Mouse (Mus musculus) lung, postnatal 0 days (tissue): ENCODE results near the gene Zfp143. TPM values are rescaled to one million over a fixed set of nuclear protein-coding genes. Genes with fewer than 3 reads are reported as not detected.

Source experiments
- ATAC-seq: fragments of 200-750 bp; cut with Nextera tagmentation; 2 replicates; pipeline ENCODE4 v1.8.0; 2017; ENCODE audit warnings: moderate library complexity
- DNase-seq: peaks from one replicate; pipeline ENCODE4 v3.0.0-alpha.2; 2016; ENCODE audit warnings: low spot score
- H3K27ac ChIP-seq: fragments of 300-500 bp; sonication (generic); 2 replicates; pipeline ENCODE4 v1.5.1; 2014; ENCODE audit warnings: antibody characterized with exemption, mild to moderate bottlenecking, low read length, mixed read lengths
- H3K27me3 ChIP-seq: fragments of 300-500 bp; sonication (generic); replicated peaks from 2 replicates; pipeline ENCODE4 v1.6.1; 2014; ENCODE audit warnings: low read length, mixed read lengths; ENCODE audit not compliant: insufficient read depth
- H3K36me3 ChIP-seq: fragments of 300-500 bp; sonication (generic); 2 replicates; pipeline ENCODE4 v1.6.1; 2014; ENCODE audit warnings: low read length, mixed read lengths; ENCODE audit not compliant: insufficient read depth
- H3K4me1 ChIP-seq: fragments of 300-500 bp; sonication (generic); 2 replicates; pipeline ENCODE4 v1.6.1; 2014; ENCODE audit warnings: antibody characterized with exemption, low read depth, low read length, mixed read lengths; ENCODE audit not compliant: insufficient read depth
- H3K4me2 ChIP-seq: fragments of 300-500 bp; sonication (generic); replicated peaks from 2 replicates; pipeline ENCODE4 v1.6.1; 2014; ENCODE audit warnings: low read depth, mild to moderate bottlenecking, low read length, moderate library complexity, mixed read lengths
- H3K4me3 ChIP-seq: fragments of 300-500 bp; sonication (generic); 2 replicates; pipeline ENCODE4 v1.5.1; 2014; ENCODE audit warnings: low read depth, low read length
- H3K9ac ChIP-seq: fragments of 300-500 bp; sonication (generic); replicated peaks from 2 replicates; pipeline ENCODE4 v1.6.1; 2014; ENCODE audit warnings: low read depth, mild to moderate bottlenecking
- H3K9me3 ChIP-seq: fragments of 300-500 bp; sonication (generic); 2 replicates; pipeline ENCODE4 v1.6.1; 2016; ENCODE audit warnings: low read length, mixed read lengths
- CTCF ChIP-seq: IDR thresholded peaks from 2 replicates; pipeline ENCODE4 v1.5.1; 2016; ENCODE audit warnings: antibody characterized with exemption, mild to moderate bottlenecking
- EP300 ChIP-seq: IDR thresholded peaks from 2 replicates; pipeline ENCODE4 v1.6.1; 2016; ENCODE audit warnings: antibody characterized with exemption, mild to moderate bottlenecking, control low read depth
- WGBS: fragments of 180-500 bp; shearing (Covaris S2); extraction: QIAGEN DNeasy Blood & Tissue Kit; methylation state at CpG from one replicate; pipeline ENCODE4 v1.1.7; 2014; 5-methylcytosine and 5-hydroxymethylcytosine counted together
- polyA plus RNA-seq: library from polyadenylated mRNA; unstranded; fragments of >200 nt; fragmentation: Nextera tagmentation; extraction: Ambion mirVana; gene quantifications from 2 replicates; pipeline ENCODE4 v1.2.1, GENCODE M21; 2015

Gene Zfp143
- polyA plus RNA-seq, 1 experiment from 2014 or later, result 10.6 TPM

DNA sequence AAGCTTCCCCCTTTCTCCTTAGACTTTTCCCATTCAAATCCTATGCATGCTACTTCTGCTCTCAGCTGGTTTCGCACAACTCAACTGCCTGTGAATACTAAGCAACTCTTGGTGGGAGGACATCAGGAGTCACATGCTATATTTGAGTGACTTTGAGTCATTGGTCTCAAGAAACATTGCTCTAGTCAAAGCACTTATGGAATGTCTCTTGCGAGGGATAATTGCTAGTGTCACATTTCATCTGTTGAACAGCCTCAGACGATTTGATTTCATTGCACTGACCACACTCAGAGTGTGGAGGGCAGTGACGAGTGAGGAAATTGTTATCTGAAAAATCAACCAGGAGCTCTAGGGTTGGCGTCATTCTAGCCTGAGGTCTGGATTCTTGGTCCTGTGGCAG is 53.7 kb downstream of the Zfp143 start:
- peak; percentile 68 for DNase-seq
- ATAC-seq, result peak; percentile 13; the same call in 1 of the 2 replicates
- TF ChIP-seq EP300 (no peak), CTCF (no peak)
- no peak overlapping the region for H3K4me2 ChIP-seq
- H3K27me3 ChIP-seq, result no peaks in the 10 kb centered on the region
- no peak overlapping the region for H3K27ac ChIP-seq
- no peak overlapping the region for H3K9ac ChIP-seq
- no peaks in the 10 kb centered on the region for H3K9me3 ChIP-seq
- no peak overlapping the region for H3K4me3 ChIP-seq
- H3K36me3 ChIP-seq, result no peaks in the 10 kb centered on the region
- H3K4me1 ChIP-seq, result peaks cover 4% of the 10 kb centered on the region; the same call in 1 of the 2 replicates
- WGBS, result 36% methylated on average over 5 of the region's 5 CpGs

- Histone ChIP-seq H3K27ac (peak overlapping the region; percentile 69), H3K36me3 (no peaks in the 10 kb centered on the region), H3K9me3 (no peaks in the 10 kb centered on the region), H3K27me3 (no peaks in the 10 kb centered on the region), H3K9ac (no peak overlapping the region), H3K4me1 (peaks cover 4% of the 10 kb centered on the region; the same call in 1 of the 2 replicates), H3K4me2 (no peak overlapping the region), H3K4me3 (no peak overlapping the region)
- DNase-seq (peak; percentile 96), ATAC-seq (peak; percentile 61)
- no peak for TF ChIP-seq CTCF
- peak; percentile 99 for TF ChIP-seq EP300
- 14% methylated on average over 1 of the region's 1 CpGs for WGBS
These were observed 55.8 kb downstream of the Zfp143 start for GRCm38 (mm10) chr7:110116731-110117291.

DNA sequence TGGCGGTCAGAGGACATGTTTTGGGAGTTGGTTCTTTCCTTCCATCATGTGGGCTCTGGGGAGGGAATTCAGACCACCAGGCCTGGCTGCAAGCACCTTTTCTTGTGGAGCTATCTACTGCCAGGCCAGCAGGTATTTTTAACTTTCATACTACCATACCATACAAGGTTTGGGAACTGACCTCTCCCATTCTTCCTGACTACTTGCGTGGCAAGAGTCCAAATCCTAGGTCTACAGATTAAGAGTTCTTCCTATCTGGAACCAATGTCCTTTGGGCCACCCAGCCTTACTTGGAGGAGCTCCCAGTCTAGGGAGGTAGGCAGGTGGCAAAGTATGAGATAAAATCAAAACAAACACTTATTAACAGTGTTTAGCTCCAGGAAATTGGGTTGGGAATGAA is 57.4 kb downstream of the Zfp143 start:
- DNase-seq (peak; percentile 51), ATAC-seq (no peak)
- TF ChIP-seq EP300 (no peak), CTCF (no peak)
- Histone ChIP-seq H3K4me3 (no peak overlapping the region), H3K36me3 (no peaks in the 10 kb centered on the region), H3K27ac (peak overlapping the region; percentile 40), H3K4me2 (no peak overlapping the region), H3K9ac (no peak overlapping the region), H3K9me3 (no peaks in the 10 kb centered on the region), H3K27me3 (no peaks in the 10 kb centered on the region), H3K4me1 (peaks cover 5% of the 10 kb centered on the region; the same call in 1 of the 2 replicates)
- WGBS, result 56% methylated on average over 2 of the region's 2 CpGs

DNA sequence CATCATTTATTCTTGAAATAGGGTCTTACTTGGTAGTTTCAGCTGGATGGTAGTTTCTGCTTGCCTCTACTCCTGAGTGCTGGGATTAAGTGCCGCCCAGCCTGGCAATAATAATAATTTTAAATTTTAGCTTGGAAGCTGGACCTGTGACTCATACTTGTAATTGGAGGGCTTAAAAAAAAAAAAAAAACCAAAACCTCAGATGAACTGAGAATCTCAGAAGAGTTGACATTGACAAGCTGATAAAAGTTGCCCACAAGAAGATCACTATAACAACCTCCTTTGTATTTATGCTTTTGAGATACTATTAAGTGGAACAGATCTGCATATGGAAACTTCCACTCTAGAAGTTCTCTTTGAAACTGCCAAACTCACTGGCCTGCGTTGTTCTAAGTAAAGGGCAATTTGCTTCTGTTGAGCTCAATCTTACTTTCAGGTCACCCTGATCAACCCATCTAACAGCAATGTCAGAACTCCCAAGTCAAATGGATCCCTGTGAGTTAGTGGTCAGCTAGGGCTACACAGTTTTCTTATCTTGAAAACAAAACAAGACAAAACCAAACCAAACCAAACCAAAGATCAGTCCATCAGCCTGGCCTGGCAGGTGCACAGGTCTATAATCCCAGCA is 59.3 kb downstream of the Zfp143 start:
- DNase-seq (no peak), ATAC-seq (no peak)
- Histone ChIP-seq H3K27ac (0 out of 2 replicates have a peak overlapping the region, but pooled peaks have one; percentile 88), H3K4me2 (peak overlapping the region; percentile 68; the same call in 1 of the 2 replicates), H3K4me3 (no peak overlapping the region), H3K36me3 (no peaks in the 10 kb centered on the region), H3K4me1 (peaks cover 13% of the 10 kb centered on the region; the same call in 1 of the 2 replicates), H3K9ac (no peak overlapping the region), H3K9me3 (no peaks in the 10 kb centered on the region), H3K27me3 (no peaks in the 10 kb centered on the region)
- 80% methylated on average over 2 of the region's 2 CpGs for WGBS
- TF ChIP-seq EP300 (no peak), CTCF (no peak)

DNA sequence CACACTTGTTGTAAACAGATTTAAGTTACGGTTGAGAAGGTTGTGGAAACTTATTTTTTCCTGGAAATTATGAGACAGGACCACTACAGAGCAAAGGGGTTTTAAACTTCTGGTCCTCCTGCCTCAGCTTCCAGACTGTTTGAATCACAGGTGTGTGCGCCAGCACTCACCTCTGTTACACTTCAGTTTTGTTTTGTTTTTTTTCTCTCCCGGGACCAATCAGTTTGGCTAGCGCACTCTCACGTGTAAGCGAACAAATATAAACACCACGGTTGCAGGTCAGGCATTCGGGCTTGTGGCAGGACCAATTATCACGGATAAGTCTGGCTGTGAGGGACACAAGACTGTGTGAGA is 60.1 kb downstream of the Zfp143 start:
- no peak for TF ChIP-seq CTCF

DNA sequence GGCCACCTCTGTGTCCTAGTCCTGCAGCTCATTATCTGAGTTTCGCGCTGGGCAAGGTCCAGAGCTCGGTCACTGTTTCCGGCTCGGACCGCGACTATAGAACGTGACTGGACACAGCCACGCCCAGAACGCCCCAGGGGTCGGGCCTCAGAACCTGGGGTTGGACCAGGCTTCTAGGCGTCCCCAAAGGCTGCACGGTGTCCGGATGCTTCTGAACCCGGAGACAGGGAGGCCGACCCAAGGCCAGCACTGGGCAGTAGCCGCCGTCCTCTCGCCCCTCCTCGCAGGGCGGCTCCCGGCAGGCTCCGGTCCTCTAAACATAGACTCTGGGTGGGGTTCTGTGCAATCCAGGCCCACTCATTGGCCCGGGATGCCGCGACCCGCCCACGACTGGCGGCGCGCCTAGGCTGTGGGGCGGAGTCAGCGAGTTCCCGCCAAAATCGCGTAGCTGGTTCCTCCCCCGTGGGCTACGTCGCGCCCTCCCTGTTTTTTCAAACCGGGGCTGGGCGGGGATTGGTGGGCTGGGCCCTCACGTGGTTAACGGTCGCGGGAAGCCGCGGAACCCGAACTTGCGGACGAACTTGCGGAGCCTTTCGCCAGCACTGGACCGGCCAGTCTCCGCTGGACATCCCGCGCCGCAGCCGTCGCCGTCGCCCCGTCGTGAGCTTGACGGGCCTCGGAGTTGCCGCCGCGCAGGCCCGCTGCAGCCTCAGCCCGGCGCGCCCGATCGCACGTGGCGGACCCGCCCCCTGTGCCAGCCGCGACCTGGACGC is 60.7 kb downstream of the Zfp143 start, which contains the start of gene Wee1:
Gene Wee1, plus strand, starts transcription at position 531 of the 773 bp plus-strand sequence.
- H3K4me3 ChIP-seq, result peak within 1 kb of the TSS; percentile 74
- no peaks in the 10 kb centered on the region for H3K36me3 ChIP-seq
- no peak for TF ChIP-seq EP300
- no peak for TF ChIP-seq CTCF
- peak within 1 kb of the TSS; percentile 96 for H3K4me2 ChIP-seq
- no peaks in the 10 kb centered on the region for H3K27me3 ChIP-seq
- peak within 1 kb of the TSS; percentile 95 for H3K27ac ChIP-seq
- peak within 1 kb of the TSS; percentile 62 for H3K9ac ChIP-seq
- no peaks in the 10 kb centered on the region for H3K9me3 ChIP-seq
- ATAC-seq, result peak; percentile 95
- 1% methylated on average over 54 of the region's 81 CpGs for WGBS
- peaks cover 13% of the 10 kb centered on the region; the same call in 1 of the 2 replicates for H3K4me1 ChIP-seq
- DNase-seq, result peak; percentile 99

More for the DNA sequence above, 60.1 kb downstream of the Zfp143 start:
- Histone ChIP-seq H3K9ac (peak overlapping the region; percentile 50), H3K4me3 (peak overlapping the region; percentile 74), H3K27me3 (no peaks in the 10 kb centered on the region), H3K9me3 (no peaks in the 10 kb centered on the region), H3K27ac (peak overlapping the region; percentile 88), H3K36me3 (no peaks in the 10 kb centered on the region), H3K4me2 (peak overlapping the region; percentile 68), H3K4me1 (peaks cover 13% of the 10 kb centered on the region; the same call in 1 of the 2 replicates)
- ATAC-seq (no peak), DNase-seq (no peak)
- WGBS, result under 1% methylated on average over 9 of the region's 9 CpGs
